Mouse (Mus musculus) liver, adult 2 months (tissue): ENCODE results near the gene Csde1.

ENCODE experiments used
- CTCF ChIP-seq: fragments of 200-500 bp; IDR thresholded peaks from 2 replicates; pipeline ENCODE4 v1.5.1; 2011; ENCODE audit warnings: low read depth, low read length, control low read depth
- POLR2A ChIP-seq: fragments of 200-500 bp; IDR thresholded peaks from 2 replicates; pipeline ENCODE4 v1.6.1; 2011; ENCODE audit warnings: low read length, control low read depth; ENCODE audit not compliant: insufficient read depth; ENCODE audit errors: extremely low read depth

DNA sequence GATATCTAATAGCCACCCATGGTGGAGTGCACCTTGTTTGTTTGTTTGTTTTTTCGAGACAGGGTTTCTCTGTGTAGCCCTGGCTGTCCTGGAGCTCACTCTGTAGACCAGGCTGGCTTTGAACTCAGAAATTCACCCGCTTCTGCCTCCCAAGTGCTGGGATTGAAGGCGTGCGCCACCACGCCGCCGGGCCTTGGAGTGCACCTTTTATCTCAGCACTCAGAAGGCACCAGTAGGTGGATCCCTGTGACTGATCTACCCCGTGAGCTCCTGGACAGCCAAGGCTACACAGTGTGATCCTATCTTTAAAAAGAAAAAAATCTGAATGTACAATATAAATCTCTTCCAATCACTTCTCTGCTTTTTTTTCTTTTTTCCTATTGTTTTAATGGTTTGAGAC lies 29.2 kb upstream of the Csde1 start:
- TF ChIP-seq CTCF (no peak), POLR2A (no peak)
